Comparison of ENCODE assay signal across 40 mouse cellular contexts in the genomic region with DNA sequence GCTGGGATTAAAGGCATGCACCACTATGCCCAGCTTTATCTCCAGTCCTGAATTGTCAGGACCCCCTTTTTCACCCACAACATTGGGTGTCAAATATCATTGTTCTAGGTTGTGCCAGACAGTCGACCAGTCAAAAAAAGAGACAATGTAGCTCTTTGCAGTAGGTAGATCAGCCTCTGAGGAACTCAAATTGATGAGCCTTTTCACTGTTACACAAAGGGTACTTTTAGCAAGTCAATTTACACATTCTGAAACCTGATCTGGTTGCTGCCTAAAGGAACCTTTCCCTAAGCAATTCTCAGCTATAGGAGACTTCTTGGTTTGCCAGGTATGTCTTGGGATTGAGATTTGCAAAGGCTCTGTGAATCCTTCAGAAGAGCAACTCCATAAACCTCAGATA. TPM values are rescaled to one million over a fixed set of nuclear protein-coding genes. Genes with fewer than 3 reads are reported as not detected.
"Had no signal": no experiment of that assay in that cellular context is flagged by ENCODE, and none has a peak within 500 bp of the region (broad histone marks: within the 10 kb centered on the region; RNA-seq: fewer than 3 reads in every experiment).

No protein-coding gene starts in this region.

- DNase-seq: gastrocnemius, postnatal 14 days; gastrocnemius, postnatal 36 days; heart, adult 11 months; heart, postnatal 10 days; heart, postnatal 4 days; kidney, adult 18-20 months; kidney, adult 8-10 months; kidney, postnatal 10 days; kidney, postnatal 25 days; kidney, postnatal 4 days; liver; liver, embryonic 13.5 days had no signal

- H3K9me3 ChIP-seq: heart, embryonic 10.5 days; heart, embryonic 12.5 days; hindbrain, embryonic 10.5 days; hindbrain, embryonic 12.5 days; intestine, embryonic 15.5 days; limb, embryonic 10.5 days; limb, embryonic 12.5 days; liver, embryonic 13.5 days had no signal

- H3K4me2 ChIP-seq: heart, embryonic 12.5 days; hindbrain, embryonic 12.5 days; hindbrain, embryonic 14.5 days; intestine, embryonic 15.5 days; limb, embryonic 12.5 days; liver, embryonic 11.5 days; liver, embryonic 13.5 days had no signal

- H3K4me1 ChIP-seq: heart, embryonic 10.5 days; heart, embryonic 12.5 days; hindbrain, embryonic 10.5 days; hindbrain, embryonic 12.5 days; intestine, embryonic 15.5 days; limb, embryonic 10.5 days; limb, embryonic 12.5 days; liver, embryonic 13.5 days had no signal

- H3K27me3 ChIP-seq: heart, embryonic 12.5 days; hindbrain, embryonic 12.5 days; intestine, embryonic 15.5 days; limb, embryonic 12.5 days; liver, embryonic 13.5 days had no signal

- H3K4me3 ChIP-seq: heart, embryonic 10.5 days; heart, embryonic 12.5 days; hindbrain, embryonic 10.5 days; hindbrain, embryonic 12.5 days; intestine, embryonic 15.5 days; layer of hippocampus, adult 2 months; limb, embryonic 10.5 days; limb, embryonic 12.5 days; liver, embryonic 13.5 days had no signal

- H3K27ac ChIP-seq: heart, embryonic 10.5 days; hindbrain, embryonic 10.5 days; hindbrain, embryonic 12.5 days; hindbrain, embryonic 14.5 days; intestine, embryonic 15.5 days; layer of hippocampus, adult 2 months; limb, embryonic 10.5 days; limb, embryonic 12.5 days; liver, embryonic 13.5 days had no signal

- ATAC-seq: hindbrain, embryonic 16.5 days; inflammation-experienced regulatory T-cells, adult 6 months; intestine, embryonic 15.5 days; intestine, postnatal 0 days had no signal

- H3K9ac ChIP-seq: heart, embryonic 12.5 days; hindbrain, embryonic 12.5 days; hindbrain, embryonic 14.5 days; intestine, embryonic 15.5 days; limb, embryonic 12.5 days; liver, embryonic 13.5 days had no signal

- H3K36me3 ChIP-seq: heart, embryonic 10.5 days; heart, embryonic 12.5 days; hindbrain, embryonic 10.5 days; hindbrain, embryonic 12.5 days; intestine, embryonic 15.5 days; limb, embryonic 10.5 days; limb, embryonic 12.5 days; liver, embryonic 13.5 days had no signal

RNA-seq across cellular contexts. Expression of gene Keg1, which starts 35.5 kb away (rescaled TPM):
- total RNA-seq: gastrocnemius, adult 8-10 months; gastrocnemius, postnatal 14 days; gastrocnemius, postnatal 36 days; heart, adult 8-10 months; heart, postnatal 10 days; heart, postnatal 25 days; heart, postnatal 4 days; layer of hippocampus, adult 2 months; layer of hippocampus, postnatal 10 days; layer of hippocampus, postnatal 25 days; left cerebral cortex, adult 18-20 months; left cerebral cortex, postnatal 14 days; left cerebral cortex, postnatal 36 days had no signal
- polyA plus RNA-seq: heart, embryonic 10.5 days; heart, embryonic 12.5 days; heart, embryonic 14.5 days; heart, embryonic 16.5 days; hindbrain, embryonic 10.5 days; hindbrain, embryonic 12.5 days; hindbrain, embryonic 14.5 days; hindbrain, embryonic 16.5 days; inflammation-experienced regulatory T-cells, adult 6 months; limb, embryonic 10.5 days; limb, embryonic 12.5 days; limb, embryonic 14.5 days had no signal

RNA-seq across cellular contexts. Expression of gene Olfr1443, which starts 53.1 kb away (rescaled TPM):
- total RNA-seq: gastrocnemius, adult 18-20 months; gastrocnemius, adult 8-10 months; gastrocnemius, postnatal 14 days; gastrocnemius, postnatal 36 days; heart, adult 8-10 months; heart, postnatal 10 days; heart, postnatal 25 days; heart, postnatal 4 days; layer of hippocampus, adult 2 months; layer of hippocampus, postnatal 10 days; layer of hippocampus, postnatal 25 days; left cerebral cortex, adult 18-20 months; left cerebral cortex, postnatal 14 days; left cerebral cortex, postnatal 36 days had no signal
- polyA plus RNA-seq: gonadal fat pad, adult 2 months; heart, embryonic 10.5 days; heart, embryonic 12.5 days; heart, embryonic 14.5 days; heart, embryonic 16.5 days; hindbrain, embryonic 10.5 days; hindbrain, embryonic 12.5 days; hindbrain, embryonic 14.5 days; hindbrain, embryonic 16.5 days; inflammation-experienced regulatory T-cells, adult 6 months; intestine, embryonic 15.5 days; intestine, postnatal 0 days; kidney, embryonic 14.5 days; kidney, embryonic 16.5 days; limb, embryonic 10.5 days; limb, embryonic 12.5 days; limb, embryonic 14.5 days; liver, embryonic 11.5 days; liver, embryonic 13.5 days had no signal
